Mouse (Mus musculus) MEL-GATA-1-ER (cell line): ENCODE data around the gene Itpr2.

Experiments used
- DNase-seq: peaks from one replicate; pipeline ENCODE4 v3.0.0-alpha.2; 2012; ENCODE audit warnings: low read depth; ENCODE audit errors: extremely low read depth

Itpr2 gene

GRCm38 (mm10) chr6:146501866-146502804 is at the start of gene Itpr2:
Gene Itpr2, minus strand, starts transcription at chr6:146502223.
- DNase-seq, result peak; percentile 36

GRCm38 (mm10) chr6:146551326-146551725 is 49.3 kb upstream of the Itpr2 start:
- DNase-seq, result no peak

GRCm38 (mm10) chr6:146550421-146550820 is 48.4 kb upstream of the Itpr2 start:
- DNase-seq, result no peak

- DNase-seq, result no peak
Measured at GRCm38 (mm10) chr6:146545289-146545865, 43.4 kb upstream of the Itpr2 start.

- peak; percentile 4 for DNase-seq
Measured at GRCm38 (mm10) chr6:146544622-146545021, 42.6 kb upstream of the Itpr2 start.

GRCm38 (mm10) chr6:146540386-146540785 is 38.4 kb upstream of the Itpr2 start:
- DNase-seq, result no peak

GRCm38 (mm10) chr6:146538661-146539060 is 36.6 kb upstream of the Itpr2 start:
- no peak for DNase-seq

- no peak for DNase-seq
Measured at GRCm38 (mm10) chr6:146538071-146538470, 36.0 kb upstream of the Itpr2 start.

GRCm38 (mm10) chr6:146537111-146537510 is 35.1 kb upstream of the Itpr2 start:
- DNase-seq, result no peak

- DNase-seq, result no peak
Measured at GRCm38 (mm10) chr6:146535501-146535900, 33.5 kb upstream of the Itpr2 start.

- no peak for DNase-seq
Measured at GRCm38 (mm10) chr6:146533146-146533545, 31.1 kb upstream of the Itpr2 start.

- no peak for DNase-seq
Measured at GRCm38 (mm10) chr6:146530769-146531168, 28.7 kb upstream of the Itpr2 start.

- DNase-seq, result no peak
Measured at GRCm38 (mm10) chr6:146530363-146530762, 28.3 kb upstream of the Itpr2 start.

- DNase-seq, result no peak
Measured at GRCm38 (mm10) chr6:146527537-146527936, 25.5 kb upstream of the Itpr2 start.

- DNase-seq, result no peak
Measured at GRCm38 (mm10) chr6:146525500-146525899, 23.5 kb upstream of the Itpr2 start.

- no peak for DNase-seq
Measured at GRCm38 (mm10) chr6:146521456-146522245, 19.6 kb upstream of the Itpr2 start.

- DNase-seq, result no peak
Measured at GRCm38 (mm10) chr6:146519019-146519418, 17.0 kb upstream of the Itpr2 start.

GRCm38 (mm10) chr6:146515936-146516335 is 13.9 kb upstream of the Itpr2 start:
- no peak for DNase-seq

GRCm38 (mm10) chr6:146514531-146514948 is 12.5 kb upstream of the Itpr2 start:
- no peak for DNase-seq

- no peak for DNase-seq
Measured at GRCm38 (mm10) chr6:146513899-146514298, 11.9 kb upstream of the Itpr2 start.

- no peak for DNase-seq
Measured at GRCm38 (mm10) chr6:146513384-146513783, 11.4 kb upstream of the Itpr2 start.

GRCm38 (mm10) chr6:146511511-146511910 is 9.5 kb upstream of the Itpr2 start:
- no peak for DNase-seq
